Mouse (Mus musculus) forebrain, embryonic 16.5 days (tissue): ENCODE results near the gene Mat1a. TPM values are rescaled to one million over a fixed set of nuclear protein-coding genes. Genes with fewer than 3 reads are reported as not detected.

Source experiments
- ATAC-seq: fragments of 200-750 bp; cut with Nextera tagmentation; 2 replicates; pipeline ENCODE4 v1.8.0; 2017; ENCODE audit warnings: mild to moderate bottlenecking, moderate library complexity
- H3K27ac ChIP-seq: fragments of 300-500 bp; sonication (generic); 2 replicates; pipeline ENCODE4 v1.5.1; 2014; ENCODE audit warnings: low read length, control low read depth
- H3K27me3 ChIP-seq: fragments of 300-500 bp; sonication (generic); replicated peaks from 2 replicates; pipeline ENCODE4 v1.6.1; 2014; ENCODE audit warnings: low read length; ENCODE audit not compliant: control insufficient read depth, insufficient read depth
- H3K36me3 ChIP-seq: fragments of 300-500 bp; sonication (generic); 2 replicates; pipeline ENCODE4 v1.6.1; 2014; ENCODE audit not compliant: control insufficient read depth, insufficient read depth
- H3K4me1 ChIP-seq: fragments of 300-500 bp; sonication (generic); replicated peaks from 2 replicates; pipeline ENCODE4 v1.6.1; 2014; ENCODE audit warnings: low read length; ENCODE audit not compliant: control insufficient read depth, insufficient read depth
- H3K4me2 ChIP-seq: fragments of 300-500 bp; sonication (generic); 2 replicates; pipeline ENCODE4 v1.6.1; 2014; ENCODE audit warnings: mild to moderate bottlenecking, low read length, control low read depth
- H3K4me3 ChIP-seq: fragments of 300-500 bp; sonication (generic); replicated peaks from 2 replicates; pipeline ENCODE4 v1.5.1; 2014; ENCODE audit warnings: mild to moderate bottlenecking, low read length, control low read depth
- H3K9ac ChIP-seq: fragments of 300-500 bp; sonication (generic); replicated peaks from 2 replicates; pipeline ENCODE4 v1.6.1; 2014; ENCODE audit warnings: low read depth, low read length, control low read depth
- H3K9me3 ChIP-seq: fragments of 300-500 bp; sonication (generic); 2 replicates; pipeline ENCODE4 v1.6.1; 2016; ENCODE audit warnings: low read length; ENCODE audit not compliant: control insufficient read depth
- WGBS: fragments of 180-500 bp; shearing (Covaris S2); extraction: QIAGEN DNeasy Blood & Tissue Kit; methylation state at CpG from one replicate; pipeline ENCODE4 v1.1.7; 2014; 5-methylcytosine and 5-hydroxymethylcytosine counted together
- polyA plus RNA-seq: library from polyadenylated mRNA; unstranded; fragments of >200 nt; fragmentation: Nextera tagmentation; extraction: Ambion mirVana; gene quantifications from 2 replicates; pipeline ENCODE4 v1.2.1, GENCODE M21; 2015

Mat1a gene
- polyA plus RNA-seq, 1 experiment from 2014 or later = not detected

- H3K36me3 ChIP-seq = no peaks in the 10 kb centered on the region
Observed at GRCm38 (mm10) chr14:41090777-41091176, 14.1 kb upstream of the Mat1a start.

GRCm38 (mm10) chr14:41094114-41094513 lies 10.7 kb upstream of the Mat1a start:
- Histone ChIP-seq H3K4me1 (no peaks in the 10 kb centered on the region), H3K4me3 (no peak overlapping the region), H3K36me3 (no peaks in the 10 kb centered on the region), H3K27ac (no peak overlapping the region), H3K9me3 (no peaks in the 10 kb centered on the region), H3K9ac (no peak overlapping the region), H3K27me3 (no peaks in the 10 kb centered on the region), H3K4me2 (no peak overlapping the region)
- 52% methylated on average over 1 of the region's 1 CpGs for WGBS
- ATAC-seq = no peak

More at GRCm38 (mm10) chr14:41090777-41091176, 14.1 kb upstream of the Mat1a start:
- Histone ChIP-seq H3K4me3 (no peak overlapping the region), H3K4me2 (no peak overlapping the region), H3K4me1 (no peaks in the 10 kb centered on the region), H3K9me3 (no peaks in the 10 kb centered on the region), H3K27me3 (no peaks in the 10 kb centered on the region), H3K27ac (no peak overlapping the region), H3K9ac (no peak overlapping the region)
- WGBS = 51% methylated on average over 8 of the region's 8 CpGs
- no peak for ATAC-seq

DNA sequence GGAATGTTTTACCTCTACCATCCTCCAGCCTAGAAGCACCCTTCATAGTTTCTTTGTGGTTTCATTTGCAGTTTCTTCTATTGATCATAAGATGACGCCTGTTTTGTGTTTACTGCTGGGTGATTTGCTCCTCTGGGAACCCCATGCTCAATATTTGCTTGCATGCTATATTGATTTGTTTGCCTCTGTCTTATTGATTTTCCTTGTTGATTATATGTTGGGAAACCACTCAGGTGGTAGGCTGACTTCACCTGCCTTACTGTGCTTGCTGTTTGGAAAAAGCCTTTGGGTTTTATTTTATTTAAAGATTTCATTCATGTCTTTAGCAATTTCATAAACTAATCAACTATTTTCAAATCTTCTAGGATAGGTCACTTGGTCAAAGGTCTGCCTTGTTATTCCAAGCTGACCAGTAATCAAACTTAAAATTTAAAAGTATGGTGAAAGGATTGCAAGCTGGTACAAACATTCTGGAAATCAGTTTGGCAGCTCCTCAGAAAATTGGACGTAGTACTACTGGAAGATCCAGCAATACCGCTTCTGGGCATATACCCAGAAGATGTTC lies 8.5 kb upstream of the Mat1a start:
- no peak for ATAC-seq
- no peak overlapping the region for H3K9ac ChIP-seq
- H3K4me1 ChIP-seq = no peaks in the 10 kb centered on the region
- no peak overlapping the region for H3K27ac ChIP-seq
- H3K4me3 ChIP-seq = no peak overlapping the region
- no peak overlapping the region for H3K4me2 ChIP-seq
- H3K27me3 ChIP-seq = no peaks in the 10 kb centered on the region
- WGBS = 88% methylated on average over 3 of the region's 3 CpGs
- H3K9me3 ChIP-seq = no peaks in the 10 kb centered on the region
- no peaks in the 10 kb centered on the region for H3K36me3 ChIP-seq

- H3K9me3 ChIP-seq = no peaks in the 10 kb centered on the region
Observed at GRCm38 (mm10) chr14:41098726-41099125, 6.1 kb upstream of the Mat1a start.

GRCm38 (mm10) chr14:41100712-41101111 lies 4.1 kb upstream of the Mat1a start:
- H3K36me3 ChIP-seq = no peaks in the 10 kb centered on the region
- H3K9me3 ChIP-seq = no peaks in the 10 kb centered on the region
- whole genome bisulfite sequencing = 93% methylated on average over 3 of the region's 3 CpGs
- no peak overlapping the region for H3K9ac ChIP-seq
- H3K27ac ChIP-seq = no peak overlapping the region
- H3K27me3 ChIP-seq = no peaks in the 10 kb centered on the region
- H3K4me2 ChIP-seq = no peak overlapping the region
- H3K4me1 ChIP-seq = no peaks in the 10 kb centered on the region
- no peak for ATAC-seq
- no peak overlapping the region for H3K4me3 ChIP-seq

More at GRCm38 (mm10) chr14:41098726-41099125, 6.1 kb upstream of the Mat1a start:
- H3K36me3 ChIP-seq = no peaks in the 10 kb centered on the region
- H3K27ac ChIP-seq = no peak overlapping the region
- H3K4me3 ChIP-seq = no peak overlapping the region
- 87% methylated on average over 1 of the region's 1 CpGs for WGBS
- H3K4me1 ChIP-seq = no peaks in the 10 kb centered on the region
- ATAC-seq = no peak
- H3K27me3 ChIP-seq = no peaks in the 10 kb centered on the region
- no peak overlapping the region for H3K9ac ChIP-seq
- no peak overlapping the region for H3K4me2 ChIP-seq

GRCm38 (mm10) chr14:41101242-41101641 lies 3.6 kb upstream of the Mat1a start:
- H3K4me2 ChIP-seq = no peak overlapping the region
- ATAC-seq = no peak
- no peak overlapping the region for H3K9ac ChIP-seq
- H3K27me3 ChIP-seq = no peaks in the 10 kb centered on the region
- H3K9me3 ChIP-seq = no peaks in the 10 kb centered on the region
- H3K4me1 ChIP-seq = no peaks in the 10 kb centered on the region
- H3K36me3 ChIP-seq = no peaks in the 10 kb centered on the region
- WGBS = 85% methylated on average over 5 of the region's 5 CpGs
- no peak overlapping the region for H3K27ac ChIP-seq
- no peak overlapping the region for H3K4me3 ChIP-seq

DNA sequence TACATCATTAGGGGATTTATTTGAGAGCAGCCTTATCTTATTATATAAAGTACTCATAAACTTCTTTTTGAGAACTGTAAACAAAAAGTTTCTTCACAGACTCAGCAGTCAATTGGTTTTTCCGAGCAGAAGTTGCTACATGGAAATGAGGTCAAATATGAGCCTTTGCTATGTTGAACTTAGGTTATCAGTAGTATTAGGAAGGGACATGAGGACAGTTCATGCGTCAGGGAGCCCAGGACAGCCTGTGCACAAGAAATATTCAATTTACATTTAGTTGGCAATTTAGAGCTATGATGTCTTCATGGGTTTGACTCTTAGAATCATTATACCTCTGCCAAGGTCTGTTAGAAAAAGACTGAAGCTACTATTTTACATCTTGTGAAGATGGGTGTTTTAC lies 2.6 kb upstream of the Mat1a start:
- no peak overlapping the region for H3K4me2 ChIP-seq
- no peak for ATAC-seq
- H3K4me1 ChIP-seq = no peaks in the 10 kb centered on the region
- H3K36me3 ChIP-seq = no peaks in the 10 kb centered on the region
- H3K9ac ChIP-seq = no peak overlapping the region
- 84% methylated on average over 2 of the region's 2 CpGs for whole genome bisulfite sequencing
- H3K27ac ChIP-seq = no peak overlapping the region
- H3K27me3 ChIP-seq = no peaks in the 10 kb centered on the region
- H3K9me3 ChIP-seq = no peaks in the 10 kb centered on the region
- no peak overlapping the region for H3K4me3 ChIP-seq

DNA sequence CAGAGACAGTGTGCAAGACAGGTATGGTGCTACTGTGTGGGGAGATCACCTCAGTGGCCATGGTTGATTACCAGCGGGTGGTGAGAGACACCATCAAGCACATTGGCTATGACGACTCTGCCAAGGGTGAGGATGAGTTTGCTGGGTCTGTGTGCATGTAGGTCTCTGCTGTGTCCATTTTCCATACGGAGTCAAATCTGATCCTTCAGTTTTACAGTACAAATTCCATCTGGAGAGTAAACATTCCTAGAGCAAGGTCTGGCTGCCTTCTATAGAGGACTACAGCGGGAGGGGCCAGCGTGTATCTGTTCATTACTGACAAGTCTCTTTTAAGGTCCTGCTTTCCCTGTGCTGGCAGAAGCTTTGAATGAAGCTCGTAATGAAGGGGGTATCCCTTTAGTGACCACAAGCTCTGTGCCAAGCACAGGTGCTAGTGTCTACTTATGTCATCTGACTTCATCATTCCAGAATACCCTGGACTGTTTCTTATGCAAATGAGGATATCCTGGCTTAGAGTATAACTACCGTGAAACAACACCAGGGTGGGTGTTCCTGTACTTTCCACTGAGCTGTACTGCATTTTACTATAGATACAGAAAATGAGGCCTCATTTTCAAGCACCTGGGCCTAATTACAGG lies 6.3 kb downstream of the Mat1a start:
- 84% methylated on average over 7 of the region's 7 CpGs for WGBS

GRCm38 (mm10) chr14:41112944-41113343 lies 8.1 kb downstream of the Mat1a start:
- Histone ChIP-seq H3K27me3 (no peaks in the 10 kb centered on the region), H3K4me1 (no peaks in the 10 kb centered on the region), H3K9ac (no peak overlapping the region), H3K27ac (no peak overlapping the region), H3K4me3 (no peak overlapping the region), H3K9me3 (no peaks in the 10 kb centered on the region), H3K4me2 (no peak overlapping the region), H3K36me3 (no peaks in the 10 kb centered on the region)
- 79% methylated on average over 4 of the region's 4 CpGs for WGBS
- no peak for ATAC-seq

More for the DNA sequence above, 6.3 kb downstream of the Mat1a start:
- Histone ChIP-seq H3K4me1 (no peaks in the 10 kb centered on the region), H3K36me3 (no peaks in the 10 kb centered on the region), H3K9ac (no peak overlapping the region), H3K9me3 (no peaks in the 10 kb centered on the region), H3K27ac (no peak overlapping the region), H3K4me3 (no peak overlapping the region), H3K4me2 (no peak overlapping the region), H3K27me3 (no peaks in the 10 kb centered on the region)
- no peak for ATAC-seq
